In the genomic region with DNA sequence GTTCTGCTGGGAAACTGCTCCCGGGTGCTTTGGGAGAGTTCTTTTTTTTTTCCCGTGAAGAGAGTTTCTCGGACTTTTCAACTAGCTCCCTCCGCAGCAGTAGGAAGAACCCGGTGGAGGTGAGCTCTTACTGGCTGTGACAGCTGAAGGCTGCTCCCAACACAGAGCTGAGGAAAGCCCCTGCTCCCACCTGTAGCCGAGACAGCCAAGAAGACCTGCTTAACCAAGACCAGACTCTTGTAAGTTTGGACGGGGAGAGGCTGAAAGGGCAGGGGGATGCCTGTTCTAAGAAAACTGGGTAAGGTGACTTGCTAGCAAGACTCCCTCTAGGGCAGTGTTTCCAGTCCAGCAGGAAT, we compare ENCODE assay signal across 9 mouse cellular contexts. TPM values are rescaled to one million over a fixed set of nuclear protein-coding genes. Genes with fewer than 3 reads are reported as not detected.
DNase-seq lines count a peak whose midpoint lies in the region; ATAC-seq and TF ChIP-seq lines count a peak whose summit lies in the region.
"Had no signal": no experiment of that assay in that cellular context is flagged by ENCODE, and none has a peak within 500 bp of the region (broad histone marks: within the 10 kb centered on the region; RNA-seq: fewer than 3 reads in every experiment).

No protein-coding gene starts in this region.

- H3K36me3 ChIP-seq in kidney, postnatal 0 days (ENCODE audit: insufficient read depth, low read length), result no peaks in the 10 kb centered on the region
- no peaks in the 10 kb centered on the region for H3K36me3 ChIP-seq in embryonic facial prominence, embryonic 15.5 days
- H3K36me3 ChIP-seq in limb, embryonic 12.5 days, result no peaks in the 10 kb centered on the region
- no peaks in the 10 kb centered on the region for H3K36me3 ChIP-seq in neural tube, embryonic 14.5 days (ENCODE audit: control insufficient read depth, insufficient read depth, low read length)

- no peaks in the 10 kb centered on the region for H3K27me3 ChIP-seq in kidney, postnatal 0 days (ENCODE audit: insufficient read depth, low read length)
- no peaks in the 10 kb centered on the region for H3K27me3 ChIP-seq in embryonic facial prominence, embryonic 15.5 days
- no peaks in the 10 kb centered on the region for H3K27me3 ChIP-seq in limb, embryonic 12.5 days
- H3K27me3 ChIP-seq in neural tube, embryonic 14.5 days (ENCODE audit: control insufficient read depth, insufficient read depth, low read length), result no peaks in the 10 kb centered on the region

- WGBS in kidney, postnatal 0 days, result 1% methylated on average over 7 of the region's 7 CpGs
- WGBS in embryonic facial prominence, embryonic 15.5 days, result 2% methylated on average over 7 of the region's 7 CpGs
- under 1% methylated on average over 7 of the region's 7 CpGs for WGBS in limb, embryonic 12.5 days
- WGBS in neural tube, embryonic 14.5 days, result 4% methylated on average over 7 of the region's 7 CpGs

- no peak for TF ChIP-seq CTCF in kidney, postnatal 0 days (IDR thresholded peaks at IDR 0.05; ENCODE audit: low read depth)

- H3K4me3 ChIP-seq in kidney, postnatal 0 days (replicated peaks; ENCODE audit: low read depth, low read length), result peak overlapping the region; percentile 25
- H3K4me3 ChIP-seq in embryonic facial prominence, embryonic 15.5 days (replicated peaks), result peak overlapping the region; percentile 23
- H3K4me3 ChIP-seq in limb, embryonic 12.5 days (replicated peaks), result peak overlapping the region; percentile 42
- no peak overlapping the region for H3K4me3 ChIP-seq in neural tube, embryonic 14.5 days (ENCODE audit: low read depth, low read length)

- H3K9ac ChIP-seq in kidney, postnatal 0 days (ENCODE audit: low read depth, low read length), result peak overlapping the region; percentile 18; the same call in 1 of the 2 replicates
- H3K9ac ChIP-seq in embryonic facial prominence, embryonic 15.5 days, result no peak overlapping the region
- H3K9ac ChIP-seq in limb, embryonic 12.5 days (replicated peaks), result peak overlapping the region; percentile 55
- no peak overlapping the region for H3K9ac ChIP-seq in neural tube, embryonic 14.5 days (replicated peaks; ENCODE audit: low read depth, low read length)

- peak; percentile 21; the same call in 1 of the 2 replicates for ATAC-seq in kidney, postnatal 0 days (replicated peaks; ENCODE audit: low FRiP score, low read depth)
- no peak for ATAC-seq in embryonic facial prominence, embryonic 15.5 days (ENCODE audit: insufficient number of reproducible peaks, low FRiP score, low TSS enrichment, low read depth)
- ATAC-seq in limb, embryonic 12.5 days (ENCODE audit: insufficient number of reproducible peaks, insufficient read depth, low FRiP score, low TSS enrichment, low read depth), result no peak
- ATAC-seq in neural tube, embryonic 14.5 days (ENCODE audit: low read depth), result no peak

- DNase-seq in kidney, postnatal 0 days (ENCODE audit: low spot score), result no peak
- DNase-seq in kidney, postnatal 25 days, result no peak
- DNase-seq in cerebellum, adult 9-11 months, result no peak
- DNase-seq in ovary, postnatal 36 days (ENCODE audit: low spot score), result no peak
- no peak for DNase-seq in thymus, postnatal 10 days (ENCODE audit: low spot score in 2 of 2)

- H3K9me3 ChIP-seq in kidney, postnatal 0 days (replicated peaks; ENCODE audit: low read length), result no peaks in the 10 kb centered on the region
- H3K9me3 ChIP-seq in embryonic facial prominence, embryonic 15.5 days (replicated peaks), result no peaks in the 10 kb centered on the region
- no peaks in the 10 kb centered on the region for H3K9me3 ChIP-seq in limb, embryonic 12.5 days
- no peaks in the 10 kb centered on the region for H3K9me3 ChIP-seq in neural tube, embryonic 14.5 days (ENCODE audit: control insufficient read depth, low read length)

- peak overlapping the region; percentile 52 for H3K4me2 ChIP-seq in kidney, postnatal 0 days (ENCODE audit: low read length)
- peak overlapping the region; percentile 52 for H3K4me2 ChIP-seq in embryonic facial prominence, embryonic 15.5 days (replicated peaks)
- H3K4me2 ChIP-seq in limb, embryonic 12.5 days, result peak overlapping the region; percentile 84
- peak overlapping the region; percentile 33; the same call in 1 of the 2 replicates for H3K4me2 ChIP-seq in neural tube, embryonic 14.5 days (ENCODE audit: low read depth, low read length)

- H3K27ac ChIP-seq in kidney, postnatal 0 days, result peak overlapping the region; percentile 58; the same call in 1 of the 2 replicates
- H3K27ac ChIP-seq in embryonic facial prominence, embryonic 15.5 days (replicated peaks), result no peak overlapping the region
- H3K27ac ChIP-seq in limb, embryonic 12.5 days, result no peak overlapping the region
- H3K27ac ChIP-seq in neural tube, embryonic 14.5 days (ENCODE audit: low read depth, low read length), result no peak overlapping the region

- H3K4me1 ChIP-seq in kidney, postnatal 0 days (replicated peaks; ENCODE audit: insufficient read depth, low read length), result no peaks in the 10 kb centered on the region
- H3K4me1 ChIP-seq in embryonic facial prominence, embryonic 15.5 days, result peaks cover 3% of the 10 kb centered on the region; the same call in 1 of the 2 replicates
- H3K4me1 ChIP-seq in limb, embryonic 12.5 days (replicated peaks), result peaks cover 13% of the 10 kb centered on the region
- H3K4me1 ChIP-seq in neural tube, embryonic 14.5 days (ENCODE audit: control insufficient read depth, insufficient read depth, low read length), result no peaks in the 10 kb centered on the region

RNA-seq across cellular contexts. Expression of a gene that starts 0.3 kb away (rescaled TPM):
- 3.6 and 4.1 TPM in 2 replicates for polyA plus RNA-seq in kidney, postnatal 0 days (2015; fragmentation: Nextera tagmentation; extraction: Ambion mirVana)
- polyA plus RNA-seq in embryonic facial prominence, embryonic 15.5 days (2015; fragmentation: Nextera tagmentation; extraction: Ambion mirVana), result 0.77 and 1.3 TPM in 2 replicates
- 1.1 and 1.2 TPM in 2 replicates for polyA plus RNA-seq in limb, embryonic 12.5 days (2016; fragmentation: Nextera tagmentation; extraction: Ambion mirVana)
- 0.19 and 0.24 TPM in 2 replicates for polyA plus RNA-seq in neural tube, embryonic 14.5 days (2014; fragmentation: Nextera tagmentation; extraction: Ambion mirVana)
- polyA plus RNA-seq: spleen, adult 2 months had no signal

Comparison
In these comparisons a context has a peak if more than half of its experiments do, and no peak if none do; other contexts are left out.
1. H3K4me2 ChIP-seq: peak in every context shown above with its lines; median percentile 84 in limb, embryonic 12.5 days; 52 in kidney, postnatal 0 days; 52 in embryonic facial prominence, embryonic 15.5 days; 33 in neural tube, embryonic 14.5 days.
2. H3K9ac ChIP-seq: peak in kidney, postnatal 0 days (single experiment) and limb, embryonic 12.5 days (single experiment); none in embryonic facial prominence, embryonic 15.5 days (single experiment) and neural tube, embryonic 14.5 days (single experiment).